Mouse (Mus musculus): ENCODE measurements at regions not wholly inside any gene's neighbourhood (a gene's known extent, or its start where the extent isn't known, plus 50 kb on each side); places are given as distances from the start of the nearest gene placed in this dataset.

DNA sequence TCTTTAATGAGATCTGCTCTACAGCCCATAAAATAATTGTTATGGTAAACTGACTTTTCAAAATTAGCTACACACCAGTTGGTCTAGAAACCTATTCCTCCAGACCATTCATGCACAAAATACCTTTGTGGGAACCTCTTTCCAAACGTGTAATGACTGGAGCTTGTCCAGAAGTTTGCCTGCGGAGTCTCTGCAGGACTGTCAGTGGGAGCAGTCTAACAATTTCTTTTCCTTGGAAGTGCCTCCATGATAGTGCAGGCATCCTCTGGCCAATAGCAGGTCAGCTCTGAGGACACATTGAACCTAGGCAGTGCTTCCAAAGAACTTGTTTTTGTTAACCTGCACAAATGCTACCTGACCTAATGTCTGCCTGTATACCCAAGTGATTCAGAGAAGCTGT is 932.3 kb downstream of the Pcdh9 start:
- DNase-seq (ENCODE audit: extremely low spot score in 1 of 2, low spot score in 2 of 2): no peak
- intact Hi-C loops (cut with DNase I): no loop called here

DNA sequence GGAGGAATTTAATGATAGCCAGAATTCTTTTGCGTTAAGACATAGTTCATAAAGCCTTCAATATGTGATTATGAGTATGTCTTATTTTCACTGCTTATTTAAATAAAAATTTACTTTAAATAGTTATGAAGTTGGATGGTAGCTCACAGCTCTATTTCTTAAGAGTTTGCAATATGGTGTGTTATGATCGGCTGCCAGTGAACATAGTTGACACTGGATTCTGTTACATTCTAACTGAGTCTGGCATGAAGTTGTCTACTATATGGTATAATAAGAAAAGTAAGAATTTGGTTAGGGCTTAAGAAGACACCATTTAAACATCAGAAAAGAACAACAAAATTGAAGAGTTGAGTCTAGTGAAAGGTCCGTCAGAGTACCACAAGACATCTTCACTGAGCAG is 935.0 kb downstream of the Pcdh9 start:
- DNase-seq (ENCODE audit: extremely low spot score in 1 of 2, low spot score in 2 of 2): no peak
- intact Hi-C loops (cut with DNase I): no loop called here

DNA sequence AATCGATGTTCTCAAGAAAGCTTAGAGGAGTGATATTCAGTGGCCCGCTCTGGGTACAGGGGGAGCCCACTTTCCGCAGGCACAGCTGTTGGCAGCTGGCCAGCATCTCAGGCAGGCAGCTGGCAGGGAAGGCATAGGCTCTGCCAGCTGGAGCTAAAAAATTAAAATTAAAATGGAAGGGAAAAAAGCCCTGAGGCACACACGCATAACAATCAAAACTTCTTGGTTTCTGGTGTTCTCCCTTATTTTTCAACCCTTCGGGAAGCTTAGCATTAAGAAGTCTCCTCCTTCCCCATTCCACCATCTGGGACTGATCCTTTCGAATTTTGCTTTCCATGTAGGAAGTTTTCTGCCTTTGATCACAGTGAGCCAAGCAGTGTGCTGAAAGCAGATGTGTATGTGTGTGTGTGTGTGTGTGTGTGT is 982.8 kb downstream of the Pcdh9 start:
- DNase-seq (ENCODE audit: extremely low spot score in 1 of 2, low spot score in 2 of 2): peak; percentile 30 to 65
- intact Hi-C loops (cut with DNase I): no loop called here

DNA sequence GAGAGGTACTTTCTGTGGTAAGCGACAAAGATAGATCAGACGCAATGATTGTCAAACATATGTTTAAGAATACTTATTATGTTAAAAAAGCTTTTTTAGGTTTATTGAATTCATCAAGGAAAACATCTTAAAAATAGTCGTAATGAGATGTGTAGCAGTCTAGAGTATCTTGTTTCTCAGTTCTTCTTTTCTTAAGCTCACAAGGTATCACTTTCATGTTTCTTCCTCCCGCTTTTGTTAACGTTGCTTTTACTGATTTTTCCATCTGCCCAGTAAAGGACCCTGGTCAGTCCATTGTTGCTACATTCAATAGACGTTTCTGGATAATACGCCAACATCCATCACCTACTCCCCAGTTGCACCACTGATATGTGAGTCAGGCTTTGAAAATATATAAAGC is 1015.9 kb downstream of the Pcdh9 start:
- intact Hi-C loops (cut with DNase I): no loop called here
- DNase-seq (ENCODE audit: extremely low spot score in 1 of 2, low spot score in 2 of 2): no peak

DNA sequence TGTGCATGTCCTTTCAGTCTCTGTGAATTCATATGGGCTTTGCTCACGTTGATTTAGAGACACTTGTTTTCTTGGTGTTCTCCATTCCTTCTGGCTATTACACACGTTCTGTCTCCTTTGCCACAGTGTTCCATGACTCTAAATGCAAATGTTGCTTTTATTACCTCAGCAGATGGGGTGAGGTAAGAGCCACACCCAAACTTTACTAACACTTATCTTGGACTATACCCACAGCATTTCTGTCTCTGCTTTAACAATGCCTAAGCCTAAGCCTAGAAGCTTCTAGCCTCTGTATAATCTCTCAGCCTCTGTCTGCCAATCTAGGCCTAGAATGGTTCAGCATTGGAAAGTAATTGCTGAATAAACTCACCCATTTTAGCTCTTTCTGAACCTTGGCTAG is 1024.0 kb downstream of the Pcdh9 start:
- no peak for DNase-seq (ENCODE audit: extremely low spot score in 1 of 2, low spot score in 2 of 2)
- intact Hi-C loops (cut with DNase I): no loop called here

DNA sequence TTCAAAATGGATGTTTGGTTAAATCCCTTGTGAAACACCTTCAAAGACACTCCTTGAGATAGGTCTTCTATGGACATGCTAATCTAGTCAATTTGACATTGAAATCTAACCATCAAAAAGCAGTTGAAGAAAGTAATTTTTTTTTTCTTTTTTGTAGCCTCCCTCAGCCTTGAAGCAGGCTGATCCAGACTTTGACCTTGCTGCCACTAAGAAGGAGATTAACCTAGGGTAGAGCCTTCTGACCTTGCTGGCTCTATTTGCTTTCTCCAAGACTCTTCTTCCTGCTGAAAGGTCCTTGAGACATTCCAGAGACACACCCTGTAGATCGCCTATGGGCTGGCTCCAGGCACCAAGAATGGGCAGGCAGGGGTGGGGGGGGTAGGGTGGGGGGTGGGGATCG is 1027.5 kb downstream of the Pcdh9 start:
- DNase-seq (ENCODE audit: extremely low spot score in 1 of 2, low spot score in 2 of 2): no peak
- intact Hi-C loops (cut with DNase I): no loop called here

DNA sequence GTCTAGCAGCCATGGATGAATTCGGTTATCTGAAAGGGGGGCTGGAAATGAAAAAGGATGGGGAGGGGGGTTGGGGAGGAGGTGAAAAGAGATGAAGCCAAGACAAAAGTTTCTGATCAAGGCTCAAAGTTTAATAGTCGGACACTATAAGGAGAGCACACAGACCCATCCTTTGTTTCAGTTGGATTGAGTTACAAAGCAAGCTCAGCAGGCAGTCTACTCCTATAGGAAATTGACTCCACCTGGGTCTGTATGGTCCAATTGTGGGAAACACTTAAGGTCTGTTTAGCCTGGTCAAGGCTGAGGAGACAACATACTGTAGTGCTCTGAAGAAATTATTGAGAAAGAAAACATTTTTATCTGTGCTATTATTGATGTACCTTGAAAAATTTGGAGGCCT is 1029.8 kb downstream of the Pcdh9 start:
- no peak for DNase-seq (ENCODE audit: extremely low spot score in 1 of 2, low spot score in 2 of 2)
- intact Hi-C loops (cut with DNase I): no loop called here

DNA sequence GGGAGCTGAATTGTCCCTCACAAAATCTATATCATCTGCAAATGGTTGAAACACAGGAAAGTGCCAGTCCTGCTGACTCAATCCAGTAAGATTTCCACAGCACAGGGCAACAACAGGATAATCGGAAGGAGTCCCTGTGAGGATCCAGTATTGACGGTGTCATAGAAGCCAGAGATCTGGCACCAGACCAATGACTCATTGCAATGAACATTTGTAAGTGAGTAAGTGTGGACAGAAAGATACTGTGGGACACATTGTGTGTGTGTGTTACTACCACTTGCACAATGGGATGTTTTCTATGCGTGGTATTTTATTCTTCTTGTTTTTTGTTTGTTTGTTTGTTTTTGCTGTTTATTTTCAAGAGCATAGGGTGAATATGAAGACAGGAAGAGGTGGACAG is 1056.8 kb downstream of the Pcdh9 start:
- DNase-seq (ENCODE audit: extremely low spot score in 1 of 2, low spot score in 2 of 2): no peak
- intact Hi-C loops (cut with DNase I): no loop called here

DNA sequence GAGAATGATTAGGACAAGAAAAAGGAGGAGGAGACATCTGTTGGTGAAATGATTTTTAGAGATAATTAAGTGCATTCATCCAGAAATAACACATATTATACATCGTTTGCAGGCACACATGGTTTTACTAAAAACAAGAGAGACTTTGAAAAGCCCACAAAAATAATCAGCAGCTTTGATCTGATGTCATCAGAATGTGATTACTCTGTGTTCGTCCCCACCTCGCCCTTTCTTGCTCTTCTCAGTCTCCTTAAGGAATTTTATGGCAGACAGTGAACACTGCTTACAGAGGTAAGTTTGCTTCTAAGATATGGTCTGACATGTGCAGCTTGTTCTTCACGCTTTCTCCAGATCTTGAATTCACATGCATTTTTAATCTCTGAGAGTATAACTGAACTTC is 1061.3 kb downstream of the Pcdh9 start:
- DNase-seq (ENCODE audit: extremely low spot score in 1 of 2, low spot score in 2 of 2): no peak
- intact Hi-C loops (cut with DNase I): no loop called here

DNA sequence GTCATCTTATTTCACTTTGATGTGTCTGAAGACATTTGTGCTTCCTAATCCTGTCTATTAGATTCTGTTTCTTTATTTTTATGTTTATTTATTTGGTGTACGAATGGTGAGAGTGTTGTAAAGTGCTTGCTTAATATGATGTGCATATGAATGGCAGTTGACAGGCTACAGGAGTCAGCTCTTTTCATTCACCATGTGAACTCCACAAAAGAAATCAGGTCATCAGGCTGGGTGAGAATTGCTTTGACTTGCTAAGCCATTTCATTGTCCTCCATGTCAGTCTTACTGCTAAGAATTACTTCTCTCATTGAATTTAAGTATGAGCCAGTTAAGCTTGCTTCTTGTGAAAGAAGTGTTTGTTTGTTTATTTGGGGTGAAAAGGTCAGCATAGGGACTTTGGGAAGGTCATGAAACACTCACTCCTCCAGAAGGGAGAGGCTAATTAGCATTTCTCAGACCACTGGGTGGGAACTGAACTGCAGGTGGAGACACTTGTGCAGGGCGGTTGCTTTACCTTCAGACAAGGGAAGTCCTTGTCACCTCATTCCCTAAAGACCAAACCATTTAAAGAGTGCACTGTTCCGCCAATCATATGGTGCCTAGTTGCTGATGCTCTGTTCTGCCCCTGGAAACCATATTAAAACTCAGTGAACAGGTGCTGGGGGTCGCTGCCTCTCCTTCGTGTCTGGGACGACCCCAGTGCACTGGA is 1063.7 kb downstream of the Pcdh9 start:
- intact Hi-C loops (cut with DNase I): no loop called here
- no peak for DNase-seq (ENCODE audit: extremely low spot score in 1 of 2, low spot score in 2 of 2)

DNA sequence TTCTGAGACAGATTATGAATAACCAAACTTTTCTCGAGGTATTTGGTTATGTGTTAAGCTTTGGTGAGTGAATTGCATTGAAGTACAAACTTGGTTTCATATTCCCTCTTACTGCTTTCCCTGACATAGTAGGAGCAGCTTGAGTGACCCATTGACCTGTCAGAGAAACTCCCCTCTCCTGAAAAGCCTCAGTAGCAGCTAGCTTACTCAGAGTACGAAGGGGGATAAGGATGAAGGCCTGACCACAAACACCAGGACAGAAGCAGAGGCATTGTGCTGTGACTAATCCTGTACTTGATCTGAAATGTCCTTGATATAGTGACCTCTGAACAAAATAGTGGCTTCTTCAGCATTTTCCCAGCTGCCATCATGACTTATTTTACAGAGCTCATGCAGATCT is 1070.4 kb downstream of the Pcdh9 start:
- intact Hi-C loops (cut with DNase I): no loop called here

More for the DNA sequence above, 1070.4 kb downstream of the Pcdh9 start:
- no peak for DNase-seq (ENCODE audit: extremely low spot score in 1 of 2, low spot score in 2 of 2)
